Mouse (Mus musculus) hindbrain, postnatal 0 days (tissue): ENCODE data around the gene Ccnd1. TPM values are rescaled to one million over a fixed set of nuclear protein-coding genes. Genes with fewer than 3 reads are reported as not detected.

Experiments used
- ATAC-seq: fragments of 200-750 bp; cut with Nextera tagmentation; 2 replicates; pipeline ENCODE4 v1.8.0; 2017; ENCODE audit warnings: mild to moderate bottlenecking, moderate TSS enrichment, moderate library complexity
- DNase-seq: peaks from one replicate; pipeline ENCODE4 v3.0.0-alpha.2; 2015; ENCODE audit warnings: low spot score
- H3K27ac ChIP-seq: fragments of 300-500 bp; sonication (generic); 2 replicates; pipeline ENCODE4 v1.5.1; 2014; ENCODE audit warnings: mild to moderate bottlenecking
- H3K27me3 ChIP-seq: fragments of 300-500 bp; sonication (generic); 2 replicates; pipeline ENCODE4 v1.6.1; 2014; ENCODE audit warnings: low read length, mixed read lengths; ENCODE audit not compliant: insufficient read depth
- H3K36me3 ChIP-seq: fragments of 300-500 bp; sonication (generic); 2 replicates; pipeline ENCODE4 v1.6.1; 2014; ENCODE audit warnings: low read length, mixed read lengths; ENCODE audit not compliant: insufficient read depth
- H3K4me1 ChIP-seq: fragments of 300-500 bp; sonication (generic); 2 replicates; pipeline ENCODE4 v1.6.1; 2014; ENCODE audit warnings: antibody characterized with exemption, low read length, mixed read lengths; ENCODE audit not compliant: insufficient read depth
- H3K4me2 ChIP-seq: fragments of 300-500 bp; sonication (generic); 2 replicates; pipeline ENCODE4 v1.6.1; 2014; ENCODE audit warnings: low read depth, mild to moderate bottlenecking, low read length, moderate library complexity, mixed read lengths
- H3K4me3 ChIP-seq: fragments of 300-500 bp; sonication (generic); 2 replicates; pipeline ENCODE4 v1.5.1; 2014; ENCODE audit warnings: low read length
- H3K9ac ChIP-seq: fragments of 300-500 bp; sonication (generic); replicated peaks from 2 replicates; pipeline ENCODE4 v1.6.1; 2014; ENCODE audit warnings: mild to moderate bottlenecking, low read length, moderate library complexity, mixed read lengths
- H3K9me3 ChIP-seq: fragments of 300-500 bp; sonication (generic); 2 replicates; pipeline ENCODE4 v1.6.1; 2016; ENCODE audit warnings: low read length, mixed read lengths
- CTCF ChIP-seq: IDR thresholded peaks from 2 replicates; pipeline ENCODE4 v1.5.1; 2016; ENCODE audit warnings: antibody characterized with exemption, control low read depth, low read depth
- WGBS: fragments of 180-500 bp; shearing (Covaris S2); extraction: QIAGEN DNeasy Blood & Tissue Kit; methylation state at CpG from one replicate; pipeline ENCODE4 v1.1.7; 2014; 5-methylcytosine and 5-hydroxymethylcytosine counted together
- polyA plus RNA-seq: library from polyadenylated mRNA; unstranded; fragments of >200 nt; fragmentation: Nextera tagmentation; extraction: Ambion mirVana; gene quantifications from 2 replicates; pipeline ENCODE4 v1.2.1, GENCODE M21; 2015
- total RNA-seq: library from RNA; depleted of rRNA; stranded (reverse); fragments of >200 nt; gene quantifications from 2 replicates; pipeline ENCODE4 v1.2.3, GENCODE M21; 2014; rRNA removed

The Ccnd1 gene
- total and polyA plus RNA-seq, 2 experiments from 2014 or later = 42.8 to 67.8 TPM

- no peak for TF ChIP-seq CTCF
- H3K9me3 ChIP-seq = no peaks in the 10 kb centered on the region
- no peak overlapping the region for H3K9ac ChIP-seq
- no peaks in the 10 kb centered on the region for H3K36me3 ChIP-seq
- DNase-seq (no peak), ATAC-seq (no peak)
- no peak overlapping the region for H3K4me3 ChIP-seq
- no peak overlapping the region for H3K27ac ChIP-seq
- no peak overlapping the region for H3K4me2 ChIP-seq
- no peaks in the 10 kb centered on the region for H3K27me3 ChIP-seq
- H3K4me1 ChIP-seq = no peaks in the 10 kb centered on the region
- 9% methylated on average over 18 of the region's 18 CpGs for WGBS
Observed at GRCm38 (mm10) chr7:144888564-144889299, 51.0 kb downstream of the Ccnd1 start.

- WGBS = 86% methylated on average over 2 of the region's 2 CpGs
- Histone ChIP-seq H3K4me2 (no peak overlapping the region), H3K4me1 (no peaks in the 10 kb centered on the region), H3K9me3 (no peaks in the 10 kb centered on the region), H3K4me3 (no peak overlapping the region), H3K36me3 (no peaks in the 10 kb centered on the region), H3K27me3 (no peaks in the 10 kb centered on the region), H3K9ac (no peak overlapping the region), H3K27ac (no peak overlapping the region)
- no peak; the same call in 1 of the 2 replicates for TF ChIP-seq CTCF
- DNase-seq = no peak
- no peak for ATAC-seq
Observed at GRCm38 (mm10) chr7:144887672-144888071, 52.1 kb downstream of the Ccnd1 start.

- no peak for TF ChIP-seq CTCF
- H3K27ac ChIP-seq = no peak overlapping the region
- no peaks in the 10 kb centered on the region for H3K27me3 ChIP-seq
- no peaks in the 10 kb centered on the region for H3K36me3 ChIP-seq
- ATAC-seq (no peak), DNase-seq (no peak)
- H3K4me1 ChIP-seq = no peaks in the 10 kb centered on the region
- 36% methylated on average over 2 of the region's 2 CpGs for WGBS
- no peak overlapping the region for H3K9ac ChIP-seq
- no peak overlapping the region for H3K4me3 ChIP-seq
- H3K4me2 ChIP-seq = no peak overlapping the region
- no peaks in the 10 kb centered on the region for H3K9me3 ChIP-seq
Observed at GRCm38 (mm10) chr7:144883106-144883505, 56.6 kb downstream of the Ccnd1 start.

Other genes starting within 250 kb of the Ccnd1 start
- 5.8 and 9.0 TPM in 2 replicates for gene Ano1, start 188.0 kb downstream of the Ccnd1 start, total RNA-seq
- 8.3 and 8.7 TPM in 2 replicates for gene Ano1, start 188.0 kb downstream of the Ccnd1 start, polyA plus RNA-seq
- gene Fgf3, start 101.8 kb downstream of the Ccnd1 start, total RNA-seq = 30.0 and 34.4 TPM in 2 replicates
- 9.9 and 11.5 TPM in 2 replicates for gene Fgf3, start 101.8 kb downstream of the Ccnd1 start, polyA plus RNA-seq
- gene Fgf4, start 92.6 kb downstream of the Ccnd1 start, total RNA-seq = not detected in 2 replicates
- not detected in 2 replicates for gene Fgf4, start 92.6 kb downstream of the Ccnd1 start, polyA plus RNA-seq
- gene Fgf15, start 43.4 kb downstream of the Ccnd1 start, total RNA-seq = 9.9 and 11.3 TPM in 2 replicates
- gene Fgf15, start 43.4 kb downstream of the Ccnd1 start, polyA plus RNA-seq = 9.1 and 9.4 TPM in 2 replicates
- 22.6 and 25.9 TPM in 2 replicates for gene LTO1, start 24.8 kb downstream of the Ccnd1 start, total RNA-seq
- 19.3 and 22.4 TPM in 2 replicates for gene LTO1, start 24.8 kb downstream of the Ccnd1 start, polyA plus RNA-seq